Mouse (Mus musculus) intestine, embryonic 15.5 days (tissue): ENCODE measurements around the gene Ryr1. TPM values are rescaled to one million over a fixed set of nuclear protein-coding genes. Genes with fewer than 3 reads are reported as not detected.

ENCODE experiments used
- ATAC-seq: fragments of 200-750 bp; cut with Nextera tagmentation; 2 replicates; pipeline ENCODE4 v1.8.0; 2017; ENCODE audit warnings: moderate TSS enrichment, moderate library complexity
- H3K27ac ChIP-seq: fragments of 300-500 bp; sonication (generic); 2 replicates; pipeline ENCODE4 v1.5.1; 2015; ENCODE audit warnings: mild to moderate bottlenecking, inconsistent platforms
- H3K27me3 ChIP-seq: fragments of 300-500 bp; sonication (generic); replicated peaks from 2 replicates; pipeline ENCODE4 v1.6.1; 2015; ENCODE audit warnings: inconsistent platforms
- H3K36me3 ChIP-seq: fragments of 300-500 bp; sonication (generic); 2 replicates; pipeline ENCODE4 v1.6.1; 2015; ENCODE audit warnings: inconsistent platforms
- H3K4me1 ChIP-seq: fragments of 300-500 bp; sonication (generic); replicated peaks from 2 replicates; pipeline ENCODE4 v1.6.1; 2015; ENCODE audit warnings: inconsistent platforms
- H3K4me2 ChIP-seq: fragments of 300-500 bp; sonication (generic); replicated peaks from 2 replicates; pipeline ENCODE4 v1.6.1; 2015; ENCODE audit warnings: mild to moderate bottlenecking, inconsistent platforms
- H3K4me3 ChIP-seq: fragments of 300-500 bp; sonication (generic); replicated peaks from 2 replicates; pipeline ENCODE4 v1.5.1; 2015; ENCODE audit warnings: inconsistent platforms
- H3K9ac ChIP-seq: fragments of 300-500 bp; sonication (generic); 2 replicates; pipeline ENCODE4 v1.6.1; 2015; ENCODE audit warnings: inconsistent platforms
- H3K9me3 ChIP-seq: fragments of 300-500 bp; sonication (generic); 2 replicates; pipeline ENCODE4 v1.6.1; 2016; ENCODE audit warnings: inconsistent platforms
- WGBS: fragments of 180-500 bp; shearing (Covaris S2); methylation state at CpG from one replicate; pipeline ENCODE4 v1.1.7; 2015; 5-methylcytosine and 5-hydroxymethylcytosine counted together
- polyA plus RNA-seq: library from polyadenylated mRNA; unstranded; fragments of >200 nt; fragmentation: Nextera tagmentation; extraction: Ambion mirVana; gene quantifications from 2 replicates; pipeline ENCODE4 v1.2.1, GENCODE M21; 2015

Gene Ryr1
- polyA plus RNA-seq, 1 experiment from 2014 or later = 0.67 TPM

DNA sequence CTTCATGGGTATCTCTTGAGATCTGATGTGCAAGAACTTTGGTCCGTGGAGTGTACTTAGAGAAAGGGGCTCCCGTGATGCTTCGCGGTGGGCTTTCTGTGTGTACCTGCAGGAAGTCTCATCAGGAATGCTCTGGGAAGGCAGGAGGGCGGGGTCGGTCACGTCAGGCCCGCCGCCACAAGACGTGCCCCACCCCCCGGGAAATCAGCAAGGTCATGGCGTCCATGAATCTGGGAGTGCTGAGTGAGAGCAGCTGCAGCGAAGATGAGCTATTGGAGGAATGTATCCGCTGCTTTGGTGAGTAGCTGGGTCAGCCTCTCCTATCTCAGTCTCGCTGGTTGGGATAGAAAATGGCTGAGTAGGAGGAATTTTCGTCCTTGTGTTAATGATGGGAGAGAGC lies 12.4 kb upstream of the Ryr1 start:
- H3K36me3 ChIP-seq = no peaks in the 10 kb centered on the region
- H3K9me3 ChIP-seq = no peaks in the 10 kb centered on the region
- H3K4me1 ChIP-seq = no peaks in the 10 kb centered on the region
- WGBS = 41% methylated on average over 16 of the region's 16 CpGs
- ATAC-seq = no peak
- H3K27me3 ChIP-seq = peaks cover 4% of the 10 kb centered on the region; the same call in 1 of the 2 replicates
- H3K9ac ChIP-seq = no peak overlapping the region
- no peak overlapping the region for H3K27ac ChIP-seq
- H3K4me3 ChIP-seq = no peak overlapping the region
- peak overlapping the region; percentile 11; the same call in 1 of the 2 replicates for H3K4me2 ChIP-seq

DNA sequence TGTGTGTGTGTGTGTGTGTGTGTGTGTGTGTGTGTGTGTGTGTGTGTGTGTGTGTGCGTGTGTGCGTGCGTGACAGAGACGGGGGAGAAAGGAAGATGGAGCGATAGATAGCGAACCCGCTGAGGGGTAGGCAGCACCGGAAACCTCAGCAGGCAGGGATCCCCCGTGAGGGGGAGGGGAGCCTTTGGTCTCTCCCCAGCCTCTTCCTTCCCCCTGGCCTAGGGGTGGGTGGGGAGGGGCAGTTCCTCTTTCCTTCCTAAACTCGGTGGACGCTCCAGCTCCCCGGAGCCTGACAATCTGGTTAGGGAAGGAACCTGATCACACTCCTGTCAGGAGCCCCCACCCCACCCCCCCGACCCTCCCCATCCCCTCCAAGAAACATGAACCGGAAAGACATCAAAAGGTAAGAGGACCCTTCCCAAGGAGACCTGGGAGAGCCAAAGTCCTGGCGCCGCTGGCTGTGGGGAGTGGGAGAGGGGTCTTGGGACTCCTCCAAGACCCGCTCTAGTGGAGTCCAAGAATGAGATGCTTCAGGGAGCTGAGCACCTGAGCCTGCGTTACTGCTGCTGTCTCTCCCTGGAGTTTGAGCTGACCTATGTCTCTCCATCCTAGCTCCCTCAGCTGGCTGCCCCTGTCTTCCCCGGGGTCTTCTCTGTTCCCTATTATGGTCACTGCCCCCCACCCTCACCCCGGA lies 9.9 kb upstream of the Ryr1 start, which contains the start of gene Rasgrp4:
Gene Rasgrp4 (plus strand): TSS at position 159 of the 694 bp plus-strand sequence.
- H3K36me3 ChIP-seq = no peaks in the 10 kb centered on the region
- no peaks in the 10 kb centered on the region for H3K4me1 ChIP-seq
- H3K4me3 ChIP-seq = peak within 1 kb of the TSS; percentile 16
- H3K27me3 ChIP-seq = peaks cover 4% of the 10 kb centered on the region; the same call in 1 of the 2 replicates
- no peak within 1 kb of the TSS for H3K27ac ChIP-seq
- no peaks in the 10 kb centered on the region for H3K9me3 ChIP-seq
- peak within 1 kb of the TSS; percentile 56 for H3K4me2 ChIP-seq
- 4% methylated on average over 15 of the region's 20 CpGs for WGBS
- ATAC-seq = peak; percentile 56
- no peak within 1 kb of the TSS for H3K9ac ChIP-seq

DNA sequence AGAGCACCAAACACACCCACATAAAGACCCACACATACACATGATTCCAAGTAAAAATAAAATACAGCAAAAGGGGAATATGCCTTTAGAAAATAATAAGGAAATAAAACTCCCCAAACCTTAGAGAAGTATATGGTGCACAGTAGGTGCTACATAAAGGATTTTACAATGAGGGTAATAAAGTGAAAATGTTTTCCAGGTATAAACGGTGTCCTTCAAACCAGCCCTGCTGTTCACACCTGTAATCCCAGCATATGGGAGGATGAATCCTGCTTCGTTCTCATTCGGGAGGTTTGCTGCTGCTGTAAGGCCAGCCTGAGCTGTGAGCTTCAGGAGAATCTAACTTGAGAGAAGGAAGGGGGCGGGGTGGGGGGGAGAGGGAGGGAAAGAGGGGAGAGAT lies 9.3 kb upstream of the Ryr1 start:
- 2% methylated on average over 4 of the region's 4 CpGs for WGBS
- Histone ChIP-seq H3K36me3 (no peaks in the 10 kb centered on the region), H3K27ac (no peak overlapping the region), H3K4me1 (no peaks in the 10 kb centered on the region), H3K4me3 (no peak overlapping the region), H3K9me3 (no peaks in the 10 kb centered on the region), H3K4me2 (peak overlapping the region; percentile 56), H3K9ac (no peak overlapping the region), H3K27me3 (peaks cover 4% of the 10 kb centered on the region; the same call in 1 of the 2 replicates)
- peak; percentile 36; the same call in 1 of the 2 replicates for ATAC-seq

DNA sequence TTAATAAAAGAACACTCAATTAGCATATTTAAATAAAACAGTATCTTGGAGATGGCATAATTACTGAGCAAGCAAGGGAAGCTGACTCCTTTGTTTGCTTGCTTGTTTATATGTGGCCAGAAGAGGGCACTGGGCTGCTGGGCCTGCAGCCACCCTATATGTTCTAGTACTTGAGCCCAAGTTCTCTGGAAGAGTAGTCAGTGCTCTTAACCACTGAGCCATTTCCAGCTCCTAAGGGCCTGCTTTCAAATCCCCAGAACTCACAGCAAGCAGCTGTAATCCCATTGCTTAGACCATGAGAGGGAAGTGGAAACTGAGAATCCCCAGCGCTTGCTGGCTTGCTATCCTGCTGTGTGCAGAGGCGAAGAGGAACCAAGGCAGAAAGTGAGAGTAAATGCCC lies 3.7 kb upstream of the Ryr1 start:
- H3K27ac ChIP-seq = no peak overlapping the region
- H3K4me3 ChIP-seq = no peak overlapping the region
- 74% methylated on average over 2 of the region's 2 CpGs for WGBS
- H3K9me3 ChIP-seq = no peaks in the 10 kb centered on the region
- H3K4me1 ChIP-seq = peaks cover 17% of the 10 kb centered on the region
- H3K36me3 ChIP-seq = no peaks in the 10 kb centered on the region
- H3K9ac ChIP-seq = no peak overlapping the region
- H3K4me2 ChIP-seq = no peak overlapping the region
- no peak for ATAC-seq
- no peaks in the 10 kb centered on the region for H3K27me3 ChIP-seq

DNA sequence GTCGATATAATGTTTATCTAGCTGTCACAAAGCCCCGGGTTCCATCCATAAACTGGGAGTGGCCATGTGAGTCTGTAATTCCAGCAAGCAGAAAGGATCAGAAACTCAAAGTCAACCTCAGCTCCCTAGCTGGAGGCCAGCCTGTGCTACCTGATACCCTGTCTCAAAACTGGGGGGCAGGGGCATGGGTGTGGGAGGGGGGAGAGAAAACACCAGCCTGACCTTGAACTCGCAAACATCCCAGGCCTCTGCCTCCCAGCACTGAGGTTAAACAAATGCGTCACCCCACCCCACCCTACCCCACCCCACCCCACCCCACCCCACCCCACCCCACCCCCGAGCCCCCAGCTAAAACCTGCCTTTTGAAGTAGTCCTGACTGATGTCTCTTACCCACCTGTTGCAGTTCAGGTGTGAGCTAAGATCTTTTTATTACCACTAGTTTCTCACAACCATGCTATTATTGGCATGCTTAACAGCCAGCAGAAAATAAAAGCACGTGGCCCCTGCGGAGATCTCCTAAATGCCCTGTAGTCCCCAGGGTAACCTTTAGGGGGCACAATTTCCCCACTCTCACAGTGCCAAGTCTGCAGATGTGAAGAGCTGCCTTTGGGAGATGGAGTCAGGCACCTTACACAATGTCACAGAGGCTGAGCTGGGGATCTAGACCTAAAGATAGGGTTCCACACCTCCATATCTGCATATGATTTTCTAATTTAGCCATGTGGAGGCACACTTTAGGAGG lies 1.4 kb upstream of the Ryr1 start:
- H3K36me3 ChIP-seq = no peaks in the 10 kb centered on the region
- H3K27me3 ChIP-seq = no peaks in the 10 kb centered on the region
- ATAC-seq = peak; percentile 56

DNA sequence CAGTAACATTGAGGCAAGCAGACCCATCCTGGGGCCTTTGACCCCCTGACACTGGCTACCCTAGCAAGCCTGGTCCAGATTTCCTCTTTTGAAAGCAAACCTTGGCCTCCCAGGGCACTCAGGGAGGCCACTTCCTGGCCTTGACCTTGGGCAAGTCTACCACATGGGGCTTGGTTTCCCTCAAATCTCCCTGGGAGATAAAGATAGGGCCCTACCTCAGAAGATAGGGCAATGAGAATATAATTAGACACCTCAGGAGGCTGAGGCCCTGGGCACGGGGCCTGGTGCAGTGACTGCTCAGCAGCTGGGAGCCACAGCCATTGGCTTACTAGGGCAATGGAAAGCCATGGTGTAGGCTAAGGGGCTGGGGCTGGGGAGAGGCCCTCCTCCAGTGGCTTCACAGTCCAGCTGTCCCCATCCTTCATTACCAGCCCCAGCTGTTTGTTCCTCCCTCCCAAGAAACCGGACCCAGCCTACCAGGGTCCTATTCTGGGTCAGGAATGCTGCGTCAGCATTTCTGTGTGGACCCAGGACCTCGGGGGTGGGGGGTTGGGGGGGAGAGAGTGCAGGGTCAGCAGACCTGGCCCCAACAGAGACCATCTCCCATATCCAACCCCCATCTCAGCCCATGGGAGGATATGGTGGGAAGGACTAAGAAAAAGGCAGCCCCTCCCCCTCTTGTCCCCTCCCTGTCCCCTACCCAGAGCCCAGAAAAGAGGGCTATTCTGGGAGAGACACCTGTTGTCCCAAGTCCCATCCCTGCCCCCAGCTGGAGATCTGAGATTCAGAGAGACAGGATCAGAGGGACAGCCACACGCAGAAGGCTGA lies 1.2 kb downstream of the Ryr1 start:
- H3K4me2 ChIP-seq = peak overlapping the region; percentile 94
- peaks cover 18% of the 10 kb centered on the region for H3K4me1 ChIP-seq
- H3K27ac ChIP-seq = no peak overlapping the region
- H3K9me3 ChIP-seq = no peaks in the 10 kb centered on the region
- no peak overlapping the region for H3K9ac ChIP-seq
- no peak for ATAC-seq
- WGBS = 54% methylated on average over 5 of the region's 5 CpGs
- H3K36me3 ChIP-seq = no peaks in the 10 kb centered on the region
- H3K27me3 ChIP-seq = no peaks in the 10 kb centered on the region
- H3K4me3 ChIP-seq = no peak overlapping the region

More for the DNA sequence above, 1.4 kb upstream of the Ryr1 start:
- Histone ChIP-seq H3K4me3 (no peak overlapping the region), H3K4me1 (peaks cover 18% of the 10 kb centered on the region), H3K4me2 (no peak overlapping the region), H3K9me3 (no peaks in the 10 kb centered on the region), H3K27ac (no peak overlapping the region), H3K9ac (no peak overlapping the region)
- 11% methylated on average over 7 of the region's 7 CpGs for WGBS

DNA sequence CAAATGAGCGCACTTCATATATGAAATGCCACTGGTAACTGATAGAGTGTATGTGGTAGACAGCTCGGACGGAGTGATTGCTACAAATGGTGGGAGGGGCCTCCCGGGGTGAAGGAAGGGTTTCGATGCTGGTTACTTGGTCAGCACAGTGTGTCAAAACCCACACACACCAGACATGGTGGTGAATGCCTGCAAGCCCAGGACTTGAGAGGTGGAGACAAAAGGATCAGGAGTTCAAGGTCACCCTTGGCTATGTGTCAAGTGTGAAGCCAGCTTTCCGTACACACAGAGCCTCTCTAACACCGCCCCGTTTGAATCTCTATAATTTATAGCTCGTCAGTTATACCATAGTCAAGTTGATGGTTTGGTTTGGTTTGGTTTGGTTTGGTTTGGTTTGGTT lies 2.2 kb downstream of the Ryr1 start:
- ATAC-seq = no peak
- H3K27me3 ChIP-seq = no peaks in the 10 kb centered on the region
- peaks cover 18% of the 10 kb centered on the region for H3K4me1 ChIP-seq
- no peak overlapping the region for H3K4me2 ChIP-seq
- no peak overlapping the region for H3K9ac ChIP-seq
- H3K4me3 ChIP-seq = no peak overlapping the region
- no peaks in the 10 kb centered on the region for H3K9me3 ChIP-seq
- H3K36me3 ChIP-seq = no peaks in the 10 kb centered on the region
- no peak overlapping the region for H3K27ac ChIP-seq
- 85% methylated on average over 9 of the region's 9 CpGs for WGBS

DNA sequence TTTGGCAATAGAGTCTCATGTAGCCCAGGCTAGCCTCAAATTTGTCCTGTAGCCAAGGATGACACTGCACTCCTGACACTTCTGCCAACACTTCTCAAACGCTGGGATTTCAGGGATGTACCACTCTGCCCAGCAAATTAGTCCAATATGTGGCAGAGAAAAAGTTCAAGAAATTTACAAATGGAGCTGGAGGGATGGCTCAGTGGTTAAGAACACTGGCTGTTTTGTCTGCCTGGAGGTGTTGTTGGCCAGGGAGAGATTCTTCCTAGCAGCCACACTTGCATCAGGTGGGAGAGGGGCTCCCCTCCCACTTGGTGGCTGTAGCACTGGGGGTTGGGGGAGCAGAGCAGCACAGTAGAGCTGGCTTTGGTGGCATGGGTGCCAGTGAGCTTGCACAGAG lies 5.5 kb downstream of the Ryr1 start:
- Histone ChIP-seq H3K27me3 (no peaks in the 10 kb centered on the region), H3K9me3 (no peaks in the 10 kb centered on the region), H3K4me1 (peaks cover 8% of the 10 kb centered on the region), H3K4me3 (no peak overlapping the region), H3K9ac (no peak overlapping the region), H3K4me2 (no peak overlapping the region), H3K36me3 (no peaks in the 10 kb centered on the region), H3K27ac (no peak overlapping the region)
- ATAC-seq = no peak
- 68% methylated on average over 1 of the region's 1 CpGs for WGBS

DNA sequence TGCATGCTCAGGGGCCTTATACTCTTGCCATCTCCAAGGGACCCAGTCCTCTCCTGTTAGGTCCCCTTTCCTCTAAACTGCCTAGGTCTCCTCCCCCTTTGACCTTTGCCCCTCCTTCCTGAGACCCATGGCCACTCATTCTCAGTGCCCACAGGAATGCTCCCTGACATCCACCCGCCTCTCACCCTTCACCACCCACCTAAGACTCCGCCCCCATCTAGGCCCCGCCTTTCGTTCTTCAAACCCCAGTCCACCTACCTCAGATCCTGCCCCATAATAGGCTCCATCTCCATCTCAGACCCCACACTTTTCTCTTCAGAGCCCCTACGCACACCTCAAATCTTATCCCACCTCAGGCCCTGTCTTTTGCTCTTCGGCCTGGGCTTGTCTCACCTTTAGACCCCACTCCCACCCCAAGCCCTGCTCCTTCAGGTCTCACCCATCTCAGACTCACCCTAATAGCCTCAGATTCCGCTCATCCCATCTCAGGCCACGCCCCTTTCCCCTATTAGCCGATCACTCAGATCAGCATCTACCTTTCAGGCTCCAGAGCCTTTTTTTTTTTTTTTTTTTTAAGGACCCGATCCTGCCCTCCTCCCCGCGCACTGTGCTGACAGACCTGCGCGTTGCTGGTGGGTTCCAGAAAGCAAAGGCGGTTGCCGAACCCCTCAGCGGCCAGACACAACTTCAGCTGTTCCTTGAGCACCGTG lies 6.7 kb downstream of the Ryr1 start:
- Histone ChIP-seq H3K4me2 (no peak overlapping the region; the same call in 1 of the 2 replicates), H3K9me3 (no peaks in the 10 kb centered on the region), H3K4me1 (no peaks in the 10 kb centered on the region), H3K27me3 (no peaks in the 10 kb centered on the region), H3K9ac (no peak overlapping the region), H3K4me3 (no peak overlapping the region), H3K27ac (no peak overlapping the region), H3K36me3 (no peaks in the 10 kb centered on the region)
- 0 out of 2 replicates have a peak, but pooled peaks have one; percentile 36 for ATAC-seq
- WGBS = 21% methylated on average over 18 of the region's 18 CpGs

DNA sequence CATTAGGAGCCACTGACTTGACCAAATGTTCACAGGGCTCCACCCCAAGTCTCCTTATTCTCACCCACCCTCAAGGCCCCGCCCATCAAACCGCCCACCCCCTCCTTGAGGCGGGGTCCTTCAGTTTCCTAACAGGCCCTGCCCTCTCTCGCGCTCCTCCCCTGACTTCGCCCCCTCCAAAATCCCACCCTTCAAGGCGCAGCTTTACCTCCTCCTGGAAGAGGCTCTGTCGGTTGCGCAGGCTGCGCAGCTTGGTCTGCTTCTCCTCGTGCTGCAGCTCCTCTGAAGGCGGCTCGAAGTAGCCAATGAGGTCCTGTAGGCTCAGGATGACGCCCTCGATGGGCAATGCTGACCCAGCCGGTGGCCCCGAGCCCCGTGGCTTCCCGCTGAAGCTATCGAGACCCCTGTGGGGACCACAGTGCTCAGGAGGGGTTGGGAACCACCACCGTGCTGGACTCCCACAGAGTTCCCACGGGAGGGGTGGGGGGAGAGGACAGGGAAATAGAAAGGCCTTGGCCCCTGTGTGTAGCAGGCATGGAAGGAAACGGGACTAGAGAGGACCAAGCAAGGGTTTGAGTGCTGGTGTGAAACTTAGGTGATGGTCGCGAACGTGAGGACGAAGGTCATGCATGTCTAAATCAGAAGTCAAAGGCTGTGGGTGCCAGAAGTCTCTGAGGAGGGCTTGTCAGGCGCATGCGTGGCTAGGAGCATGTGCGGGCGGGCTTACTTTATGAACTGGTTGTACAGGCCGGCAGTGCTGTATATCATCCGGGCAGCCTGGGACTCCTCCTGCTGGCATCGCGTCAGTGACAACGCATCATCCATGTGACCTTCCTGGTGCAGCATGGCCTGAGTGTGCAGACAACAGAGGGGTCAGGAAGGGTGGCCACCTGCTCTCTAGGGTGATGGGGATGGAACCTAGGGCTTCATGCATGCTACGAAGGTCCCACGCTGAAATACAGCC lies 15.7 kb downstream of the Ryr1 start:
- Histone ChIP-seq H3K4me3 (0 out of 2 replicates have a peak overlapping the region, but pooled peaks have one; percentile 4), H3K4me1 (peaks cover 8% of the 10 kb centered on the region; the same call in 1 of the 2 replicates), H3K9me3 (no peaks in the 10 kb centered on the region), H3K9ac (no peak overlapping the region), H3K4me2 (peak overlapping the region; percentile 54), H3K27me3 (no peaks in the 10 kb centered on the region), H3K27ac (no peak overlapping the region), H3K36me3 (no peaks in the 10 kb centered on the region)
- WGBS = 28% methylated on average over 38 of the region's 38 CpGs
- ATAC-seq = peak; percentile 75
